Mouse (Mus musculus): Measurements from ENCODE around the gene Lmo4. TPM values are rescaled to one million over a fixed set of nuclear protein-coding genes. Genes with fewer than 3 reads are reported as not detected.

Lmo4 gene
- 33.0 and 44.0 TPM in 2 replicates for polyA plus RNA-seq (2016; fragmentation: Nextera tagmentation; extraction: Ambion mirVana)

DNA sequence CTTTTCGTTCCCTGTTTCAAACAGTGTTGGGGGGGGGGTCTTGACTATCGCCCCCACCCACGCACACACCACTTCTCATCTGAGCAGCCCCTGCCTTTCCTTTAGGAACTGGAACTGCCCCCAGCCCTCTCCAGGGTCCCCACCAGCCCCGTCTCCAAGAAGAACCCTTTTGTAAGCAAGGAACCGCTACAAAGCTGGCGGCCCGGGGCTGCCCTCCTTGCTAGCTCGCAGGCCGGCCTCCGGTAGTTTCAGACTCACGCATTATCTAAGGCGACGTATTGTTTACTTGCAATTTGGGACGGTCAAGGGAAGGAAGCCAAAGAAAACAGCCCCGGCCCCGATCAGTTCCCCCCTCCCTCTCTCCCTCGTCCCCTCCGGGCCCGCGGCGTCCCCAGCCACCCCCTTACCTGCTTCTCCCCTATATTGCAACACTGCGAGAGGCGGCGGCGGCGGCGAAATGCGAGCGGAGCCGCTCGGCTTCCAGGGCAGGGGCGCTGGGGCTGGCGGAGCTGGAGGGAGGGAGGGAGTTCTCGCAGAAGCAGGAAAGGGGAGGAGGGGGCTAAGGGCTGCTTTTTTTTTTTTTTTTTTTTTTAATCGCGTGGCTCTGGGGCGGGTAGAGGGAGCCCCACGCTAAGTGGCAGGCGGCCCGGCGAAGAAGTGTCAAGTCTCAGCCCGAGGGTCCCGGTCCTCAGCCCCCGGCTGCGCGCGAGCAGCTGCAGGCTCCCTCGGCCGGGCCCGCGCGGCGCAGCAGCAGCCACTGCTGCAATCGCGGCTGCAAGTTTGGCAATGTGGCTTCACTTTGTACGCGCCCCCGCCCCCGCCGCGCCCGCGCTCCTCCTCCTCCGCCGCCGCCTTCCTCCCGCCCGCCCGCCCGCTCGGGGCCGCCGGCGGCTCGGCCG, at the start of gene Lmo4:
TSS of gene Lmo4 (minus strand) at position 808 of the 899 bp plus-strand sequence.
- Histone ChIP-seq H3K36me3 (no peaks in the 10 kb centered on the region), H3K4me3 (peak within 1 kb of the TSS; percentile 82), H3K4me2 (replicated peaks) (peak within 1 kb of the TSS; percentile 81), H3K4me1 (peaks cover 28% of the 10 kb centered on the region), H3K9ac (replicated peaks) (peak within 1 kb of the TSS; percentile 89), H3K9me3 (no peaks in the 10 kb centered on the region), H3K27ac (replicated peaks) (peak within 1 kb of the TSS; percentile 98), H3K27me3 (peaks cover 8% of the 10 kb centered on the region)
- under 1% methylated on average over 56 of the region's 76 CpGs for WGBS
- ATAC-seq (ENCODE audit: low FRiP score, low read depth): peak; percentile 70

DNA sequence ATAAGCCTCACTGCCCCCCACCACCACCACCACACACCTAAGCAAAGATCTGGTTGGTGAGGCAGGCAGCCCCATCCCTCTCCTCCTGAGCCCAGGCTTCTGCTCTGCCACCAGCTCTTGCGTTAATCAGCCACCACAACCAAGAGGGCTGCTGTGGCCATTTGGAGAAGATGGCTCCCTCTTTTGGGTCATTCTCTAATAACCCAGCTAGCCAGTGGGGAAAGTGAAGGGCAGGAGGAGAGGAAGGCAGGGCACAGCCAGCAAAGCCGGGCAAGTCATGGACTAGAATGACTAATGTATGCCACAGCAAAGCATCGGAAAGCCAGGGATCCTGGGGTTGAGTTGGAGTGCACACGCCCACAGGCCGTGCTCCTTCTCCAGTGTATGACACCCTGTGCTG, 49.3 kb upstream of the Lmo4 start:
- no peak overlapping the region for H3K9ac ChIP-seq (replicated peaks)
- H3K36me3 ChIP-seq: no peaks in the 10 kb centered on the region
- 93% methylated on average over 5 of the region's 5 CpGs for WGBS
- H3K4me3 ChIP-seq: no peak overlapping the region
- H3K4me1 ChIP-seq: peaks cover 7% of the 10 kb centered on the region; the same call in 1 of the 2 replicates
- no peaks in the 10 kb centered on the region for H3K9me3 ChIP-seq
- no peak for ATAC-seq (ENCODE audit: low FRiP score, low read depth)
- H3K4me2 ChIP-seq (replicated peaks): no peak overlapping the region
- H3K27ac ChIP-seq (replicated peaks): no peak overlapping the region
- no peaks in the 10 kb centered on the region for H3K27me3 ChIP-seq

DNA sequence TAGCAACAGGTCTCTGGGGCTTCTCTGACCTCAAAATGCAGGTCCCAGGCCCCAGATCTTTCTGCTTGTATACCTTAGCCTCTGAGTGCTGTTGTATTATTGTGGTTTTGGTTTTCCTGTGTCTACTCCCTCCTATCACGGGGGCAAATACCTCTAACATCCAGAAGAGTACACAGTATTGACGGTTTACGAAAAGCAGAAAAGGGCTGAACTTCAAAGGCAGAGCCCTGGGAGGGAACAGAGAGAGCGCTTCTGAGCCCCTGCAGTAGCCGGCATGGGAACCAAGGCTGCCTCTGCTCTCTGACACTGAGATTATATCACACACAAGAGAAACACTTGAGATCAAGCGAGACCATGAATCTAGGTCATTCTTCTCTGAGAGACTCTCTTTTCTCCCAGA, 48.0 kb upstream of the Lmo4 start:
- no peak for ATAC-seq (ENCODE audit: low FRiP score, low read depth)
- no peaks in the 10 kb centered on the region for H3K36me3 ChIP-seq
- no peaks in the 10 kb centered on the region for H3K9me3 ChIP-seq
- H3K4me1 ChIP-seq: peaks cover 7% of the 10 kb centered on the region; the same call in 1 of the 2 replicates
- 74% methylated on average over 6 of the region's 6 CpGs for WGBS
- no peak overlapping the region for H3K4me2 ChIP-seq (replicated peaks)
- H3K27me3 ChIP-seq: no peaks in the 10 kb centered on the region
- H3K9ac ChIP-seq (replicated peaks): no peak overlapping the region
- H3K27ac ChIP-seq (replicated peaks): no peak overlapping the region
- H3K4me3 ChIP-seq: no peak overlapping the region

DNA sequence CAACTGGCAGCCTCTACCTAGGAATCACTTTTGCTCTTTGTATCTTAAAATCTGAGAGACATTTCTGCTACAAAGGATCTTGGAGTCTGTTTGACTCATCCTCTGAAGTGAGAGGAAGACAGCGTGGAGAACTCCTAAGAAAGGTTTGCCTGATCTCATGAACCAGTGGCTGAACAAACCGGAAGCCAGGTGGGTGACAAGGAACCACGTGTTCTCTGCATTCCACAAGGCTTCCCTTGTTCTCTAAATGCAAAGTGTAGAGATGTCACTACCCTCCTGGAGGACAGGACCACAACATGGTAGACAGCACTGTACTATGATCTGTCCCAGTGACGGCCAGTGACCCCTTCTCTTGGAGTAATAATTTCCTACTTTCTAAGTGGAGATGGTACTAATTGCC, 47.1 kb upstream of the Lmo4 start:
- Histone ChIP-seq H3K36me3 (no peaks in the 10 kb centered on the region), H3K4me2 (replicated peaks) (no peak overlapping the region), H3K27ac (replicated peaks) (no peak overlapping the region), H3K9ac (replicated peaks) (no peak overlapping the region), H3K4me1 (no peaks in the 10 kb centered on the region), H3K27me3 (no peaks in the 10 kb centered on the region), H3K9me3 (no peaks in the 10 kb centered on the region), H3K4me3 (no peak overlapping the region)
- WGBS: 90% methylated on average over 4 of the region's 4 CpGs
- ATAC-seq (ENCODE audit: low FRiP score, low read depth): no peak

DNA sequence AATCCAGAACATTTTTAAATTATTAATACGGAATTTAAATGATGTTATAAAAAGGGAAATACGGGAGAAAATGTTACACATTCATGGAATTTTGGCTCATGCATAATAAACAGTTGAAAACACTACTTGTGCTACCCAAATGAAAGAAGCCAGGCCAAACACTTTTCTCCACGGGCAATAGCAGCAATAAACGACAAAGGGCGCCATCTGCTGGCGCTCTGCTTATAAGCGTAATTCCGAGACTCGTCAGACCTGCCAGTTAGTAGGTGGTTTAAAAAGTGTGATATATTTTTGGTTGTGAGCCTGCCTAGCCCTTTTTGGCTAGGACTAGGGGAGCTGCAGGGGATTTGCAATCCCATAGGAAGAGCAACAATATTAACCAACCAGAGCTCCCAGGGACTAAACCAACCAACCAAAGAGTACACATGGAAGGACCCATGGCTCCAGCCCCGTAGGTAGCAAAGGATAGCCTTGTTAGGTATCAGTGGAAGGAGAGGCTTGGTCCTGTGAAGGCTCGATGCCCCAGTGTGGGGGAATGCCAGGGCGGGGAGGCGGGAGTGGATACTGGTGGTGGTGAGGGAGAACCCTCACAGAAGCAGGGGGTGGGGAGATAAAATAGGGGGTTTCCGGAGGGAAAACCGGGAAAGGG, 37.1 kb upstream of the Lmo4 start:
- no peaks in the 10 kb centered on the region for H3K9me3 ChIP-seq
- no peak for ATAC-seq (ENCODE audit: low FRiP score, low read depth)

DNA sequence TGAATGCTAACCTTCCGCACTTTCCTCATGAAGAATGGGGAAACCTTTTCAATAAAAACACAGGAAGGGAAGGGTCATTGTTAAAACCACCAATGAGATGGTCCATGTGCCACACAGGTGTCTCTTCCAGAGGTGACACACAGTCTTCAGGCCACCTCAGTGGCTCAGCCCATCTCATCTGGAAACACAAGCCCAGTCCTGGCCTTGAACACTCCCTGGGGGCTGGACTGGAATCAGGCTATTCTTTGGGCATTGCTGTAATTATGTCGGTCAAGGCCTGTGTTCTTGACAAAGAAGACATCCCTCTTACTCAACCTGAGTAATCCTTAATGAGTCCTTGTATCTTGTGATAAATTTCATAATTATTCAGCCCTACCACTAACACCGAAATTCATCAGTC, 36.1 kb upstream of the Lmo4 start:
- Histone ChIP-seq H3K4me1 (no peaks in the 10 kb centered on the region), H3K27me3 (no peaks in the 10 kb centered on the region), H3K36me3 (no peaks in the 10 kb centered on the region), H3K27ac (replicated peaks) (no peak overlapping the region), H3K9ac (replicated peaks) (no peak overlapping the region), H3K9me3 (no peaks in the 10 kb centered on the region), H3K4me3 (no peak overlapping the region), H3K4me2 (replicated peaks) (no peak overlapping the region)
- 90% methylated on average over 3 of the region's 3 CpGs for WGBS
- no peak for ATAC-seq (ENCODE audit: low FRiP score, low read depth)

More for the DNA sequence above, 37.1 kb upstream of the Lmo4 start:
- no peak overlapping the region for H3K9ac ChIP-seq (replicated peaks)
- H3K36me3 ChIP-seq: no peaks in the 10 kb centered on the region
- WGBS: 26% methylated on average over 15 of the region's 15 CpGs
- no peak overlapping the region for H3K4me2 ChIP-seq (replicated peaks)
- H3K27ac ChIP-seq (replicated peaks): no peak overlapping the region
- H3K4me3 ChIP-seq: no peak overlapping the region
- H3K27me3 ChIP-seq: no peaks in the 10 kb centered on the region
- no peaks in the 10 kb centered on the region for H3K4me1 ChIP-seq

DNA sequence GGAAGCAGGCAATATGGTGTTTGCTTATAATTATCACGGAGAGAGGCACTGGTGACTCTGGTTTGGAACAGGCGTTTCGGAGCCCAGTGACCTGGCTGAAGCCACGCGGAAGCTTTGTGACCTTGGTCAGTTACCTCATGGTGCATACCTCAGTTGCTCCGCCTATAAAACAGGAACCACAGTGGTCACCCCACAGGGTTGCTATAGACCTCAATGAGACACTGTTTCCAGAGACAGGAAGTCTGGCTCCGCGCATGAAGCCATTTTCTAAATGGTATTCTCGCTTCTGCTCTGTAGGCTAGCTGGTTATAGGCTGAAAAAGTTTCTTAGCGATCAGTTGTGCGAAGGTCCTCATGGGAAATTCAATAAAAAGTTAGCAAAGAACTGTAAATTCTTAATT, 33.5 kb upstream of the Lmo4 start:
- H3K4me3 ChIP-seq: no peak overlapping the region
- H3K27ac ChIP-seq (replicated peaks): no peak overlapping the region
- ATAC-seq (ENCODE audit: low FRiP score, low read depth): no peak
- no peak overlapping the region for H3K9ac ChIP-seq (replicated peaks)
- H3K4me1 ChIP-seq: no peaks in the 10 kb centered on the region
- H3K36me3 ChIP-seq: no peaks in the 10 kb centered on the region
- H3K27me3 ChIP-seq: no peaks in the 10 kb centered on the region
- no peaks in the 10 kb centered on the region for H3K9me3 ChIP-seq
- H3K4me2 ChIP-seq (replicated peaks): no peak overlapping the region
- WGBS: 93% methylated on average over 11 of the region's 11 CpGs

DNA sequence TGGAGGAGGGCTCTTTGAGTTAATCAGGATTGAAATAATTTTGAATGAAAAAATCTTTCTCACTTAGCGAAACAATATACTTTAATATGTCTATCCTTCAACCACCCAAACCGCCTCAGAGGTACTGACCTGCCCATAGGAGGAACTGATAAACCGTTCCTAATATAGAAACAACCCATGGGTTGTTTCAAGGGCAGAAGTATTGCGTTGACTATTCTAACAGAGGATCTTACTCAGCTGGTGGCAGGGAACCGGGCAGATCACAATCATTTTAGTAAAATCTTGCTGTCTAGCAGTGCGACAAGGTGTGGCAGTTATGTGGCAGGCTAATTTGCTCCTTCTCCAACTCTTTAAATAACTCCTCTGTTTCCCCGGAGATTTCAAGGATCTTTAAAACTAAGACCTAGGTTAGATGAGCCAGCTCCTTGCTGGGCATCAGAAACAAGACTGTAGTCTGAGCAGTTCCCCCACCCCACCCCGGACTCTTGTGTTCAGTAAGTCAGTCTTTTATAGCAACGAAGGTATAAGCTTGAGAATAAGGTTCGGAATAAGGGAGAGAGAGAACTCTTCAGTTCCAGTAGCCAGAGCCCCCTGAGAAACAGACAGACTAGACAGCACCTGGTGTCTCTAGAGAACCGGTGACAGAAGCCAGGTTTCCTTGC, 27.5 kb upstream of the Lmo4 start:
- 87% methylated on average over 11 of the region's 11 CpGs for WGBS
- H3K27ac ChIP-seq (replicated peaks): no peak overlapping the region
- ATAC-seq (ENCODE audit: low FRiP score, low read depth): no peak
- H3K36me3 ChIP-seq: no peaks in the 10 kb centered on the region
- H3K9me3 ChIP-seq: no peaks in the 10 kb centered on the region
- no peak overlapping the region for H3K4me3 ChIP-seq
- H3K4me2 ChIP-seq (replicated peaks): no peak overlapping the region
- H3K27me3 ChIP-seq: no peaks in the 10 kb centered on the region
- H3K4me1 ChIP-seq: no peaks in the 10 kb centered on the region
- H3K9ac ChIP-seq (replicated peaks): no peak overlapping the region

DNA sequence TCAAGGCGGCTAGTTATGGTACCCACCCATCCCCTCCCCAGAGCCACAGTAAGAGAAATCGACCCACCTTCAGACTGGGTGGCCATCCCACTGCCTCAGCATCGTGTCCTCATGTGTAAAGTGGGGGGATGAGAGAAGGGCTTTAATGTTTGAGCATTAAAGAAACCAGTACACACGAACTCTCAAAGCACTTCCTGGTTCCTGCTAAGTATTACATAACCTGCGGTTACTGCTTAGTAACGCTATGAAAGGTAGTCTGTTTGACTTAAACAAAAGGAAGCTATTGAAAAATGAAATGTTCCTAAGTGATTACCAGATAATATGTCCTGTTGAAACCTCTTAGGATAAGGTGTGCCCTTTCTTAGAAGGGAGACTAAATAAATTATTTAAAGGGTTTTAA, 26.9 kb upstream of the Lmo4 start:
- Histone ChIP-seq H3K27me3 (no peaks in the 10 kb centered on the region), H3K4me1 (no peaks in the 10 kb centered on the region), H3K27ac (replicated peaks) (no peak overlapping the region), H3K9me3 (no peaks in the 10 kb centered on the region), H3K4me2 (replicated peaks) (no peak overlapping the region), H3K4me3 (no peak overlapping the region), H3K9ac (replicated peaks) (no peak overlapping the region), H3K36me3 (no peaks in the 10 kb centered on the region)
- WGBS: 88% methylated on average over 6 of the region's 6 CpGs
- no peak for ATAC-seq (ENCODE audit: low FRiP score, low read depth)

DNA sequence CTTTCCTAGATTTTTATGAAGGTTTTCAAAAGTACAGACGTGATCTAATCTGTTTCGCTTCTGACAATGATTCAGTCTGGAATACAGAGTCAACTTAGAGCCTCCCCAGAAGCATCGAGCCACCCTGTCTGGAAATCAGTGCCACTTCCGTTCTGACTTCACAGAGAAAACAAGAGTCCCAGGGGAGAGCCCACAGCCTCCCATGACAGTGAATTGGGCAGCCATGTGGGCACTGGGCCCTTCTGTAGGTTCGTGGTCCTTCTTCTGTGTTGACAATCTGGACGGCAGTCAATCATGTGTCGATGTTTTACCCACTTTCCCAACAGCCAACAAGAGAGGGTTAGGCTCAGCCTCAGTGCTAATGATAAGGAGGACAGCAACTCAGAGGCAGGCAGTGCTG, 26.4 kb upstream of the Lmo4 start:
- H3K36me3 ChIP-seq: no peaks in the 10 kb centered on the region
- ATAC-seq (ENCODE audit: low FRiP score, low read depth): no peak
- no peak overlapping the region for H3K27ac ChIP-seq (replicated peaks)
- no peak overlapping the region for H3K4me3 ChIP-seq
- no peak overlapping the region for H3K9ac ChIP-seq (replicated peaks)
- H3K27me3 ChIP-seq: peaks cover 4% of the 10 kb centered on the region; the same call in 1 of the 2 replicates
- no peak overlapping the region for H3K4me2 ChIP-seq (replicated peaks)
- no peaks in the 10 kb centered on the region for H3K4me1 ChIP-seq
- 91% methylated on average over 7 of the region's 7 CpGs for WGBS
- H3K9me3 ChIP-seq: no peaks in the 10 kb centered on the region

DNA sequence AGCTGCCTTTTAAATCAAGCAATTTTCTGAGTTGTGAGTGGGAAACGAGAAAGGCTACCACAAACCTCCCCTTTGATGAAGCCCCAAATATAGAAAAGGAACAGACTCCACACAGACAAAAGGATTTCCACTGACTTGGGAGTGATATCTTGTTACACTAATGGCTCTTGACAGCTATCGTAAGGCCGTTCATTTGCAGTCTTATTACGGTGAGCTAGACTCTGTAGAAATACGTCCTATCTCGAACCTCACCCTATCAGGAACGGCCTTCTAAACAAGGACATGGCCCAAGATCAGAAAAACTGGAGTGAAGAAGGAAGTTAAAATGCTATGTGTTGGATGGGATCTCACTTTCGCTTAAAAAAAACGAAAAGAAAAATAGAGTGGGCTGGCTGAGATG, 25.0 kb upstream of the Lmo4 start:
- 79% methylated on average over 9 of the region's 9 CpGs for WGBS
- no peaks in the 10 kb centered on the region for H3K9me3 ChIP-seq
- H3K9ac ChIP-seq (replicated peaks): no peak overlapping the region
- no peak for ATAC-seq (ENCODE audit: low FRiP score, low read depth)
- peaks cover 4% of the 10 kb centered on the region; the same call in 1 of the 2 replicates for H3K27me3 ChIP-seq
- H3K27ac ChIP-seq (replicated peaks): no peak overlapping the region
- no peak overlapping the region for H3K4me3 ChIP-seq
- H3K4me1 ChIP-seq: peaks cover 1% of the 10 kb centered on the region; the same call in 1 of the 2 replicates
- H3K4me2 ChIP-seq (replicated peaks): no peak overlapping the region
- no peaks in the 10 kb centered on the region for H3K36me3 ChIP-seq

DNA sequence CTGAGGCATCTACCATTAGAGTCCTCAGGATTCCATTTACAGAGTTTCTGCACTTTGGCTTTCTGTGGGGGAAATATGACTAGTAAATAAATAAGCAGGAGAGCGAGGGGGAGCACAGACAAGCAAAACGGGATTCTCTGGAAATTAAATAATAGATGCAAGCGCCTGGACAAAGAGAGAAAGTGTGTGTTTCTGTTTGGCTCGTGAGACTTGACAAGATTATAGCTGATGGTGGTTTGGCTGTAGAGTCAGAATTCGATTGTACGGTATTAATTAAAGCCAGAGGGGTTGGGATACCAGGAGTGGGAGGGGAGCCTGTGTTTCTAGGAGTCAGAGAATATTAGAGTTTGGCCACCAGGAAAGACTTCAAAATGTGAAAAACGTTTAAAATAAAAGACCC, 24.3 kb upstream of the Lmo4 start:
- 65% methylated on average over 7 of the region's 7 CpGs for WGBS
- Histone ChIP-seq H3K4me2 (replicated peaks) (no peak overlapping the region), H3K27me3 (peaks cover 4% of the 10 kb centered on the region; the same call in 1 of the 2 replicates), H3K4me1 (peaks cover 7% of the 10 kb centered on the region; the same call in 1 of the 2 replicates), H3K9me3 (no peaks in the 10 kb centered on the region), H3K27ac (replicated peaks) (no peak overlapping the region), H3K9ac (replicated peaks) (no peak overlapping the region), H3K36me3 (no peaks in the 10 kb centered on the region), H3K4me3 (no peak overlapping the region)
- ATAC-seq (ENCODE audit: low FRiP score, low read depth): no peak

Data from midbrain, embryonic 12.5 days (tissue).